Mouse (Mus musculus) liver, adult (tissue): ENCODE data around the gene Slc16a3.

Experiments used
- GATA4 ChIP-seq: IDR thresholded peaks from 2 replicates; pipeline ENCODE4 v1.6.1; 2014; ENCODE audit warnings: mild to moderate bottlenecking, low read length; ENCODE audit not compliant: insufficient replicate concordance

The Slc16a3 gene

GRCm38 (mm10) chr11:120982459-120982858 is 34.2 kb downstream of the Slc16a3 start:
- TF ChIP-seq GATA4: no peak

GRCm38 (mm10) chr11:120984448-120985330 is 36.4 kb downstream of the Slc16a3 start:
- TF ChIP-seq GATA4: no peak

GRCm38 (mm10) chr11:120987608-120988007 is 39.3 kb downstream of the Slc16a3 start:
- no peak for TF ChIP-seq GATA4

GRCm38 (mm10) chr11:120988410-120988809 is 40.1 kb downstream of the Slc16a3 start:
- TF ChIP-seq GATA4: no peak

- TF ChIP-seq GATA4: no peak
Observed at GRCm38 (mm10) chr11:120989523-120989922, 41.2 kb downstream of the Slc16a3 start.

GRCm38 (mm10) chr11:120990126-120990781 is 42.0 kb downstream of the Slc16a3 start:
- no peak for TF ChIP-seq GATA4

GRCm38 (mm10) chr11:120990951-120991526 is 42.8 kb downstream of the Slc16a3 start, which contains the start of gene Csnk1d:
Csnk1d (minus strand) TSS chr11:120991330.
- TF ChIP-seq GATA4: no peak

- TF ChIP-seq GATA4: peak; percentile 91; the same call in 1 of the 2 replicates
Observed at GRCm38 (mm10) chr11:120991791-120992190, 43.5 kb downstream of the Slc16a3 start.

GRCm38 (mm10) chr11:120993080-120993479 is 44.8 kb downstream of the Slc16a3 start:
- no peak for TF ChIP-seq GATA4

- TF ChIP-seq GATA4: no peak
Observed at GRCm38 (mm10) chr11:120993586-120993985, 45.3 kb downstream of the Slc16a3 start.

GRCm38 (mm10) chr11:120994741-120995140 is 46.5 kb downstream of the Slc16a3 start:
- TF ChIP-seq GATA4: 0 out of 2 replicates have a peak, but pooled peaks have one; percentile 24

GRCm38 (mm10) chr11:121001966-121002365 is 53.7 kb downstream of the Slc16a3 start:
- TF ChIP-seq GATA4: no peak

GRCm38 (mm10) chr11:121004281-121004680 is 56.0 kb downstream of the Slc16a3 start:
- no peak for TF ChIP-seq GATA4

GRCm38 (mm10) chr11:121006184-121006583 is 57.9 kb downstream of the Slc16a3 start:
- TF ChIP-seq GATA4: no peak

GRCm38 (mm10) chr11:121010044-121010755 is 61.9 kb downstream of the Slc16a3 start:
- TF ChIP-seq GATA4: no peak
